Mouse (Mus musculus): ENCODE measurements around the gene Ppargc1a. TPM values are rescaled to one million over a fixed set of nuclear protein-coding genes. Genes with fewer than 3 reads are reported as not detected.

Gene Ppargc1a
- total and polyA plus RNA-seq, 3 experiments, result not detected

GRCm38 (mm10) chr5:51432031-51432430 is 135.5 kb downstream of the Ppargc1a start:
- no peak overlapping the region for H3K4me3 ChIP-seq (replicated peaks in 1 of 3; ENCODE audit: low read depth in 2 of 3, low read length in 2 of 3, poor library complexity in 1 of 3)
- H3K4me2 ChIP-seq (ENCODE audit: insufficient read depth, low read depth, poor library complexity, severe bottlenecking), result no peak overlapping the region
- H3K27ac ChIP-seq (ENCODE audit: insufficient read depth, low read depth), result no peak overlapping the region
- no peak for DNase-seq (ENCODE audit: extremely low read depth)
- no peaks in the 10 kb centered on the region for H3K36me3 ChIP-seq (replicated peaks in 1 of 2; ENCODE audit: control insufficient read depth in 1 of 2, insufficient read depth in 1 of 2, low read length in 1 of 2)
- TF ChIP-seq CHD2 (IDR thresholded peaks at IDR 0.05; ENCODE audit: low read length), result no peak
- TF ChIP-seq KAT2A (IDR thresholded peaks at IDR 0.05; ENCODE audit: insufficient replicate concordance, low read length), result no peak
- no peak for TF ChIP-seq TCF12 (IDR thresholded peaks at IDR 0.05; ENCODE audit: low read depth, low read length)
- no peak for TF ChIP-seq RAD21 (IDR thresholded peaks at IDR 0.05; ENCODE audit: low read depth, low read length)
- TF ChIP-seq SMC3 (IDR thresholded peaks at IDR 0.05; ENCODE audit: low read depth, low read length), result no peak
- dilution Hi-C loops (cut with MboI; ENCODE audit: extremely low pct_ligation_motif_present, extremely low pct_unique_long_range_greater_than_20kb, low sequenced_read_pairs) (no loop called here), in situ Hi-C loops (cut with MboI; ENCODE audit: low pct_ligation_motif_present, low pct_unique_long_range_greater_than_20kb, low sequenced_read_pairs) (no loop called here)
- no peaks in the 10 kb centered on the region for H3K4me1 ChIP-seq (ENCODE audit: control insufficient read depth in 1 of 2, insufficient read depth in 2 of 2)
- H3K79me2 ChIP-seq (replicated peaks; ENCODE audit: control insufficient read depth, extremely low read depth, insufficient read depth, poor library complexity, severe bottlenecking), result no peaks in the 10 kb centered on the region
- no peaks in the 10 kb centered on the region for H3K27me3 ChIP-seq (replicated peaks)
- H3K9me3 ChIP-seq (replicated peaks; ENCODE audit: low read length), result peaks cover 18% of the 10 kb centered on the region
- no peak overlapping the region for H3K9ac ChIP-seq (ENCODE audit: insufficient read depth, low read depth)

DNA sequence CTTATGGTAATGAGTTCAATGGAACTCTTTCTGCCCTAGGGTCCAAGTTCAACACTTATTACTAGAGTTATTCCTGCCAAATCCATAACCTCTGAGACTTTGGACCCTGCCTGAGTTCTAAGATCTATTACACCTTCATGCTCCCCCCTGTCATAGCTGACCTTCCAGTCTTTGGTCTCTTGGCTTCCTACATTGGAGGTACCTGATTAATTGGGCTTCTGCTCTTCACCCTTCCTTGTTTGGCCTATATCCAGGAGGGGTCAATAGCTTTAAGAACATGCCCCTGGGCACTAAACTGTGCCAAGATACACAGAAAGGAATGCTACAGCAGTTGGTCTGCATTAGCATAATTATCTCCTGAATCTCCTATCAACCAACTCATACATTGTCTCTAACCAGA is 141.1 kb downstream of the Ppargc1a start:
- no peak overlapping the region for H3K9ac ChIP-seq (ENCODE audit: insufficient read depth, low read depth)
- peaks cover 15% of the 10 kb centered on the region for H3K9me3 ChIP-seq (replicated peaks; ENCODE audit: low read length)
- in situ Hi-C loops (cut with MboI; ENCODE audit: low pct_ligation_motif_present, low pct_unique_long_range_greater_than_20kb, low sequenced_read_pairs), result no loop called here
- H3K4me2 ChIP-seq (ENCODE audit: insufficient read depth, low read depth, poor library complexity, severe bottlenecking), result no peak overlapping the region
- no peak for TF ChIP-seq EP300 (IDR thresholded peaks at IDR 0.05; ENCODE audit: low read length)
- no peak for TF ChIP-seq KAT2A (IDR thresholded peaks at IDR 0.05; ENCODE audit: insufficient replicate concordance, low read length)
- no peak for TF ChIP-seq POLR2A (IDR thresholded peaks at IDR 0.05; ENCODE audit: low read depth, low read length)
- no peak for TF ChIP-seq MAFK (IDR thresholded peaks at IDR 0.05; ENCODE audit: insufficient replicate concordance, low read length)
- no peak for TF ChIP-seq CHD1 (IDR thresholded peaks at IDR 0.05; ENCODE audit: low read depth, low read length)
- TF ChIP-seq CTCF (conservative IDR thresholded peaks at IDR 0.05 in 1 of 2, IDR thresholded peaks at IDR 0.05 in 1 of 2; ENCODE audit: low read depth in 2 of 2, low read length in 2 of 2), result no peak
- TF ChIP-seq NELFE (IDR thresholded peaks at IDR 0.05; ENCODE audit: low read depth, low read length), result no peak
- no peak for TF ChIP-seq RAD21 (IDR thresholded peaks at IDR 0.05; ENCODE audit: low read depth, low read length)
- TF ChIP-seq USF2 (conservative IDR thresholded peaks at IDR 0.05; ENCODE audit: low read depth, low read length), result no peak
- TF ChIP-seq UBTF (IDR thresholded peaks at IDR 0.05; ENCODE audit: low read depth, low read length), result no peak
- TF ChIP-seq MYC (IDR thresholded peaks at IDR 0.05; ENCODE audit: low read depth, low read length), result no peak
- TF ChIP-seq MAX (IDR thresholded peaks at IDR 0.05; ENCODE audit: low read length), result no peak
- no peak for TF ChIP-seq TCF12 (IDR thresholded peaks at IDR 0.05; ENCODE audit: low read depth, low read length)
- no peak for TF ChIP-seq JUND (conservative IDR thresholded peaks at IDR 0.05; ENCODE audit: low read depth, low read length)
- no peak for TF ChIP-seq NRF1 (IDR thresholded peaks at IDR 0.05; ENCODE audit: low read depth, low read length)
- no peak for TF ChIP-seq POLR2AphosphoS2 (IDR thresholded peaks at IDR 0.05; ENCODE audit: low read depth, low read length)
- TF ChIP-seq ZC3H11A (IDR thresholded peaks at IDR 0.05; ENCODE audit: low read depth, low read length), result no peak
- no peak for DNase-seq (ENCODE audit: extremely low read depth)
- H3K27ac ChIP-seq (ENCODE audit: insufficient read depth, low read depth), result no peak overlapping the region
- no peaks in the 10 kb centered on the region for H3K27me3 ChIP-seq (replicated peaks)
- H3K79me2 ChIP-seq (replicated peaks; ENCODE audit: control insufficient read depth, extremely low read depth, insufficient read depth, poor library complexity, severe bottlenecking), result no peaks in the 10 kb centered on the region
- H3K4me3 ChIP-seq (replicated peaks in 1 of 3; ENCODE audit: low read depth in 2 of 3, low read length in 2 of 3, poor library complexity in 1 of 3), result no peak overlapping the region
- dilution Hi-C loops (cut with MboI; ENCODE audit: extremely low pct_ligation_motif_present, extremely low pct_unique_long_range_greater_than_20kb, low sequenced_read_pairs), result no loop called here
- no peaks in the 10 kb centered on the region for H3K36me3 ChIP-seq (replicated peaks in 1 of 2; ENCODE audit: control insufficient read depth in 1 of 2, insufficient read depth in 1 of 2, low read length in 1 of 2)
- no peaks in the 10 kb centered on the region for H3K4me1 ChIP-seq (ENCODE audit: control insufficient read depth in 1 of 2, insufficient read depth in 2 of 2)

All from CH12.LX (cell line).